Mouse (Mus musculus): Measurements from ENCODE around the gene Scgb2b27. TPM values are rescaled to one million over a fixed set of nuclear protein-coding genes. Genes with fewer than 3 reads are reported as not detected.
"Not testable (repeated sequence)": the region's sequence is repeated elsewhere in the genome, so short reads cannot be mapped to it uniquely, and the experiment has no call there.

Gene Scgb2b27
- not detected in 2 replicates for polyA plus RNA-seq (2012; rRNA removed)

DNA sequence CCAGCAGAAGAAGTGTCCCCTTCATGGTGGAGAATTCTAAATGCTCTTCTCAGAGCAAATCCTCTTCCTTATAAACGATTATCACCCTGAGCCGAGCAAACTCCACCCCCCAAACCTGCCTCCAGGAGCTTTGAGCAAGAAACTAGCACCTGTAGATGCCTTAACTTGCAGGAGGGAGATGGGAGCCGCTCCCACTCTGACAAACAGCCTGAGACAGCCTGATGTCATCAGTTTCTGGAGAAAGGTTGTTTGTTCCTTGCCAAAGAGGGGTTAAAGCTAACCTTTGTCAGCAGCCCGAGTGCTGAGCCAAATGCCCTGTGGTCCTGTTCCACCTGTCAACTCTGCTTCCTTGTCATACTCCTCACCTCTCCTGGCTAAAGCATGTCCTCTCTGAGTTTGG lies at the start of gene Scgb2b27:
Scgb2b27 (minus strand) TSS at position 101 of the 400 bp plus-strand sequence.
- no peak for DNase-seq (ENCODE audit: extremely low spot score in 1 of 2, low spot score in 1 of 2)

DNA sequence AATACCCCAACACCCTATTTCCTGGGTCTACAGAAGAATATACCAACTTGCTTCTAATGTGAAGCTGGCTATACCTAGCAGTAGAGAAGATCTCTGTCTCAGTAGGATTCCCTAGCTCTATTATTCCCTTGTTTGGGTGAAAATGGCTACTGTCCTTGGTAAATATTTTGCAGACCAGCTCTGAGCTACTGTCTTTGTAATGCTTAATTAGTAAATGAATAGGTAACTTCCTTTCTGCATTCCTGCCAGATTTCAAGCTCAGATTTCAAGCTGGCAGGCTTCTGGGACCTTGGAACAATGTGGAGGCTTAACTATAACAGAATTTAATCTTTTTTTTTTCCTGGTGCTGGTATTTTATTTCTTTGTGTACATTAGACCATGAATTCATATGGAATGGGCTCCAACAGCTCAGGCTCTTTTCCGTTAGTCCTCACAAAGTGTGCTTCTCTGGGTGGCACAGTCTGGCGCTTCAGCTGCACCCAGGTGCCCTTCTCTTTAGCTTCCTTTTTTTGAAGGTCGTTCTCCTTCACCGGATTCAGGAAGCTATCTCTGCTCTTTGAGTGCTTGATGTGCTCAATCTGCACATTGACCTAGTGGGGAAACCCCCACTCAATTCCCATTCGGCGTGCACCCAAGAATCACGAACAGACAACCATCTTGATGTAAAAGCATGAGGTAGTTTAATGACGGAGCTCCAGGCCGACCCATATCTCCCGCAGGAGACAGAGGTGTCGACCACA lies 22.5 kb upstream of the Scgb2b27 start:
- not testable (repeated sequence) for DNase-seq (ENCODE audit: extremely low spot score in 1 of 2, low spot score in 1 of 2)

DNA sequence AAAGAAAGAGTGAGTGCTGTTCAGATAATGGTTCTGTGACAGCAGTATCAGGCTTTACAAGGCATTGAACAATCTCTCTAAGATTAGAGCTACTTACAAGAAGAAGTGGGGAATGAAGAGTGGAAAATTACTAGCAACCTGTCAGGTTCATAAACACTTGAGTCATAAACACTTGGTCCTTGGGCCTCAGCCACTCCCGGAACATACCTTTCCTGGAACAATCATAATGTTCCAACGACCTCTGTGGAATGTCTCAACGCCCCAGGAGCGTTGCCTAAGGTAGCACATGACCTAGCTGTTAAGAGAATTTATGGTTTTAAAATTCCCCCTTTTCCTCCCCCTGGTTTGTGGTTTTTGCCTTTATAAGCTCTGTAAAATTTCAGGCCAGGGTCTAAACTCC lies 20.8 kb upstream of the Scgb2b27 start:
- not testable (repeated sequence) for DNase-seq (ENCODE audit: extremely low spot score in 1 of 2, low spot score in 1 of 2)

DNA sequence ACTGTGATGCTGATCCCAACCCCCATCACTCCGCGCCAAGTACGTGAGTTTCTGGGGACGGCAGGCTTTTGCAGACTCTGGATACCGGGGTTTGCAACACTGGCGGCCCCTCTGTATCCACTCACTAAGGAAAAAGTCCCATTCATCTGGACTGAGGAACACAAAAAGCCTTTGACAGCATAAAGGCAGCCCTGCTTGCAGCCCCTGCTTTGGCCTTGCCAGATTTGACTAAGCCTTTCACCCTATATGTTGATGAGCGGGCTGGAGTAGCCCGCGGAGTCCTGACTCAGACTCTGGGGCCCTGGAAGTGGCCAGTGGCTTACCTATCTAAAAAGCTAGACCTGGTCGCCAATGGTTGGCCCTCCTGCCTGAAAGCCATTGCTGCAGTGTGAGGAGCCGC lies 16.3 kb upstream of the Scgb2b27 start:
- no peak for DNase-seq (ENCODE audit: extremely low spot score in 1 of 2, low spot score in 1 of 2)

DNA sequence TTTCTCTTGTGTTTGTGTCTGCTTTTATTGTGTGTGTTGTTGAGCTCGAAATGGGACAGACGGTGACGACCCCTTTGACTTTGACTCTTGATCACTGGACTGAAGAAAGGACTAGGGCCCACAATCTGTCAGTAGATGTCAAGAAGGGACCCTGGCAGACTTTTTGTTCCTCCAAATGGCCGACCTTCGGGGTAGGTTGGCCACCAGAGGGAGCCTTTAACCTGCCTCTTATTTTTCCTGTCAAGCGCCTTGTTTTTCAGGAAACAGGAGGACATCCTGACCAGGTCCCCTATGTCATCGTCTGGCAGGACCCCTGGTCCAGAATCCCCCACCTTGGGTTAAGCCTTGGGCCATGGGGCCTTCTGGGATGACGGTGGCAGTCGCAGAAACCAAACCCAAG lies 13.5 kb upstream of the Scgb2b27 start:
- DNase-seq (ENCODE audit: extremely low spot score in 1 of 2, low spot score in 1 of 2): not testable (repeated sequence)

DNA sequence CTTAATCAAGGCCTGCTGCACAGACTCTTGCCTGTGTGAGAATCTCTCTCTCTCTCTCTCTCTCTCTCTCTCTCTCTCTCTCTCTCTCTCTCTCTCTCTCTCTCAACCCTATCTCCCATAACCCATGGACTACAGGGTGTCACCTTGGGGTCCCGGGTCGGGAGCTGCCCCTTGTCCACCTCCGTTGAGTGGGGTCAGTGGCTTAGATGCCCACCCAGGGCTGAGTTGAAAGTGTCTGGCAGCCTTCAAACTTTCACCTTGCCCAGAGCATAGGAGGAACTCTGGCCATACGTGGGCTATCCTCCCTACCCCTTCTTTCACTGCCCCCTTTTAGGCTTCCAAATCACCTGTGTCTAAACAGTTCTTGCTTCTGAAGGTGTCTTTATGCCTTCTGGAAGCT lies 11.9 kb upstream of the Scgb2b27 start:
- DNase-seq (ENCODE audit: extremely low spot score in 1 of 2, low spot score in 1 of 2): no peak

DNA sequence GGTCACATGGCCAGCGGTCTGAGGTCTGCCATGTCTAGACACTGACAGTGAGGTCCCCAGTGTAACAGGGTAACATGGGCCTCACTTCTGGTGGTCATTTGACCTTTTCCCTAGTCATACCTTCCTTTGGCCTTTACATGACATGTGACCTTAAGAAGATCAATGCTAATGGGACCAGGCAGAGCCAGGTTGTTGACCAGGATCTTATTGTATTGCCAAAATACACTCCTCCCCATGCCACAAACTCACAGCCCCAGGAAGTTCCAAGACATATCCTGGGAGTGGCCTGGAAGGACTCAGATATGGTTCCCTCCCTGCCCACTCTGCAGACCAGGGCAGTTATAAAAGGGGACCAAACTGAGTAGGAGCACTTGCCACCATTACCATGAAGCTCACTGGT lies 7.4 kb upstream of the Scgb2b27 start, which contains the start of gene Scgb1b27:
Scgb1b27 (plus strand) TSS at position 301 of the 400 bp plus-strand sequence.
- not testable (repeated sequence) for DNase-seq (ENCODE audit: extremely low spot score in 1 of 2, low spot score in 1 of 2)

DNA sequence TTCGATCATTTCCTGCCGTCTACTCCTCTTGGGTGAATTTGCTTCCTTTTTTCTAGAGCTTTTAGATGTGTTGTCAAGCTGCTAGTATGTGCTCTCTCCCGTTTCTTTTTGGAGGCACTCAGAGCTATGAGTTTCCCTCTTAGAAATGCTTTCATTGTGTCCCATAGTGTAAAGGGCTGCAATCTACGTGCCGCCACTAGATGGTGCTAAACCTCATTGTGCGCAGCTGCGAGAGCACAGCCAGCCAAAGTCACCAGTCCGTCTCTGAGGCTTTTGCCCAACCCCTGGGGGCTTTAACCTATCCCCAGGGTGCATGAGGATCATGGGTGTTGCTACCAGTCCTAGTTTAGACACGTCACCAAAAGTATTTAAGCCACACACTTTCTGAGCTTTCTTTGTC lies 31.5 kb downstream of the Scgb2b27 start:
- DNase-seq (ENCODE audit: extremely low spot score in 1 of 2, low spot score in 1 of 2): peak in 1 of 2 experiments; percentile 25

Other genes with a start within 250 kb of the Scgb2b27 start
- gene Scgb2b26, start 68.9 kb downstream of the Scgb2b27 start, polyA plus RNA-seq (2012; rRNA removed): not detected in 2 replicates
- gene Scgb1b27, start 7.5 kb upstream of the Scgb2b27 start, polyA plus RNA-seq (2012; rRNA removed): not detected in 2 replicates
- gene Scgb1b30, start 81.5 kb upstream of the Scgb2b27 start, polyA plus RNA-seq (2012; rRNA removed): not detected in 2 replicates
- gene Wtip, start 119.3 kb upstream of the Scgb2b27 start, polyA plus RNA-seq (2012; rRNA removed): 14.1 and 16.3 TPM in 2 replicates
- gene Uba2, start 155.7 kb upstream of the Scgb2b27 start, polyA plus RNA-seq (2012; rRNA removed): 106 and 116 TPM in 2 replicates
- 29.9 and 31.1 TPM in 2 replicates for gene Pdcd2l, start 182.7 kb upstream of the Scgb2b27 start, polyA plus RNA-seq (2012; rRNA removed)
- 771 and 776 TPM in 2 replicates for gene Gpi1, start 216.4 kb upstream of the Scgb2b27 start, polyA plus RNA-seq (2012; rRNA removed)
- not detected in 2 replicates for gene Gm6096, start 237.1 kb upstream of the Scgb2b27 start, polyA plus RNA-seq (2012; rRNA removed)